Mouse (Mus musculus) left cerebral cortex, postnatal 4 days (tissue): ENCODE results near the gene Mroh2a. TPM values are rescaled to one million over a fixed set of nuclear protein-coding genes. Genes with fewer than 3 reads are reported as not detected.

Experiments
- DNase-seq: peaks from one replicate; pipeline ENCODE4 v3.0.0-alpha.2; 2022
- intact Hi-C: fragments of 180-260 bp; cut with DNase I; formaldehyde crosslinking; loops from one replicate; pipeline ENCODE4 v1.15.1; 2025
- total RNA-seq, 2 experiments: library from RNA; stranded (reverse); gene quantifications; 2 replicates each; pipeline ENCODE4 v1.2.3; 2021

Mroh2a gene
- under 1 TPM; 0.04 to 0.20 TPM for total RNA-seq

- no peak for DNase-seq
- intact Hi-C loops, result no loop called here
Observed at GRCm38 (mm10) chr1:88226670-88227379, at the start of gene Mroh2a. Mroh2a (plus strand) TSS chr1:88226986.

- no peak for DNase-seq
- intact Hi-C loops, result no loop called here
Observed at GRCm38 (mm10) chr1:88179657-88180056, 47.1 kb upstream of the Mroh2a start.

GRCm38 (mm10) chr1:88186325-88186935 is 40.4 kb upstream of the Mroh2a start:
- intact Hi-C loops, result no loop called here
- no peak for DNase-seq

GRCm38 (mm10) chr1:88192136-88192535 is 34.6 kb upstream of the Mroh2a start:
- intact Hi-C loops, result no loop called here
- DNase-seq, result no peak

GRCm38 (mm10) chr1:88195687-88196086 is 31.1 kb upstream of the Mroh2a start:
- intact Hi-C loops, result no loop called here
- no peak for DNase-seq

GRCm38 (mm10) chr1:88197443-88197842 is 29.3 kb upstream of the Mroh2a start:
- intact Hi-C loops, result no loop called here
- DNase-seq, result no peak

GRCm38 (mm10) chr1:88199996-88200395 is 26.8 kb upstream of the Mroh2a start:
- no peak for DNase-seq
- intact Hi-C loops, result no loop called here

GRCm38 (mm10) chr1:88200456-88200855 is 26.3 kb upstream of the Mroh2a start, which contains the start of gene Ugt1a2:
Ugt1a2 (plus strand) TSS chr1:88200601.
- DNase-seq, result no peak
- intact Hi-C loops, result no loop called here

GRCm38 (mm10) chr1:88205294-88205922 is 21.4 kb upstream of the Mroh2a start, which contains the start of gene Dnajb3:
Dnajb3 (minus strand) TSS chr1:88205782.
- peak; percentile 88 for DNase-seq
- intact Hi-C loops, result no loop called here

GRCm38 (mm10) chr1:88206843-88207479 is 19.8 kb upstream of the Mroh2a start:
- no peak for DNase-seq
- intact Hi-C loops, result no loop called here

GRCm38 (mm10) chr1:88211812-88212211 is 15.0 kb upstream of the Mroh2a start, which contains the start of gene Ugt1a1:
Ugt1a1 (plus strand) TSS chr1:88211959.
- intact Hi-C loops, result no loop called here
- no peak for DNase-seq

- intact Hi-C loops, result no loop called here
- DNase-seq, result no peak
Observed at GRCm38 (mm10) chr1:88212341-88213045, 14.3 kb upstream of the Mroh2a start.

GRCm38 (mm10) chr1:88213061-88213460 is 13.7 kb upstream of the Mroh2a start:
- no peak for DNase-seq
- intact Hi-C loops, result no loop called here

GRCm38 (mm10) chr1:88213766-88214461 is 12.9 kb upstream of the Mroh2a start:
- no peak for DNase-seq
- intact Hi-C loops, result no loop called here

- DNase-seq, result no peak
- intact Hi-C loops, result no loop called here
Observed at GRCm38 (mm10) chr1:88214462-88214952, 12.3 kb upstream of the Mroh2a start.

- intact Hi-C loops, result no loop called here
- DNase-seq, result no peak
Observed at GRCm38 (mm10) chr1:88215466-88216380, 11.1 kb upstream of the Mroh2a start.

- intact Hi-C loops, result no loop called here
- no peak for DNase-seq
Observed at GRCm38 (mm10) chr1:88216551-88216950, 10.2 kb upstream of the Mroh2a start.

GRCm38 (mm10) chr1:88217144-88217543 is 9.6 kb upstream of the Mroh2a start:
- no peak for DNase-seq
- intact Hi-C loops, result no loop called here

GRCm38 (mm10) chr1:88217576-88217975 is 9.2 kb upstream of the Mroh2a start:
- DNase-seq, result no peak
- intact Hi-C loops, result no loop called here
